Mouse (Mus musculus): ENCODE data around the gene Pld2.

Pld2 gene

DNA sequence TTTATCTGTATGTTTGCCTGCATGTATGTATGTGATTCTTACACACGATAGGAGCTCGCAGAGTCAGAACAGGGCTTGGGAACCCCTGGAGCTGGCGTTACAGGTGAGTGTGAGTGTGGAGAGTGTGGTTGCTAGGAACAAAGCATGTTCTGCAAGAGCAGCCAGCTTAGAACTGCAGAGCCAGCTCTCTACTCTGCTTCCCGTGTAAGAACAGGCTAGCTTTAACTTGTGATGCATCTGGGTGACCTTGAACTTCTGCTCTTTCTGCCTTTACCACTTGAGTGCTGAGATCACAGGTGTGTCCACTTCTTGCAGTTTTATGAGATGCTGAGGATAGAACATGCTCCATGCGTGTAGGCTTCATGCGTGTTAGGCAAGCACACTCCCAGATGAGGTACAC, 39.1 kb downstream of the Pld2 start:
- DNase-seq (ENCODE audit: low read depth), result peak; percentile 23

GRCm38 (mm10) chr11:70579710-70580357, 40.0 kb downstream of the Pld2 start:
- DNase-seq (ENCODE audit: low read depth), result peak; percentile 48

- DNase-seq (ENCODE audit: low read depth), result no peak
Observed at GRCm38 (mm10) chr11:70580358-70580720, 40.5 kb downstream of the Pld2 start.

DNA sequence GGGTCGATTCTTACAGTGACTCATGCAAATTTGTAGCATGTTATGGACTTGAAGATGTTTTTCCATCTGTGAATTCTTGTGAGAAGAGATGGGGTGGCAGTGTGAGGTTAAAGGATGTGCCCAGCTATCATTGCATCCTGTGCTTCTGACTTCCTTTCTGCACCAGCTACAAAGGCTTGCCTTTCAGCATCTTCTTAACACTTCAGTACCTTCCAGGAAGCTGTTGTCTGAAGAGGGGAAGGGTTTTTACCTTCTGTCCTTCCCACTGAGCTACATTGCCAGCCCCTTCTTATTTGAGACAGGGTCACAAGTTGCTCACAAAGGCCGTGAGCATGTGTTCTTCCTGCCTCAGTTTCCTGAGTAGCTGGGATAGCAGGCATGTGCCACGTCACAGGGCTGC, 41.1 kb downstream of the Pld2 start:
- peak; percentile 44 for DNase-seq (ENCODE audit: low read depth)

DNA sequence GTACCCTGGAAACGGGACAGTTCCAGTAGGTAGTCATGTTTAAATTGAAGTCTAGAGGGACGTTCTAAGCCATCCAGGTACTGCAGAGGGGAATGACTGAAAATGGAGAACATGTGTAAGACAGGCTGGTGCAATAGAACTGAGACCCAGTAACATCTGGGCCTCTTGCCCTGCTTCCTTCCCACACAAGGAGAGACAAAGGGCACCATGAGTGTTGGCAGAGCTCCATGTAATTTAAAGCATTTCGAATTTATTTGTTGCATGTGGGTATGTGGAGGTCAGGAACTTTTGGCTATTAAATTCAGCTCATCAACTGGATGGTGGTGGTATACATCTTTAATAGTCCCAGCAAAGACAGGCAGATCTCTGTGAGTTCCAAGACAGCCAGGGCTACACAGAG, 42.3 kb downstream of the Pld2 start:
- peak; percentile 21 for DNase-seq (ENCODE audit: low read depth)

DNA sequence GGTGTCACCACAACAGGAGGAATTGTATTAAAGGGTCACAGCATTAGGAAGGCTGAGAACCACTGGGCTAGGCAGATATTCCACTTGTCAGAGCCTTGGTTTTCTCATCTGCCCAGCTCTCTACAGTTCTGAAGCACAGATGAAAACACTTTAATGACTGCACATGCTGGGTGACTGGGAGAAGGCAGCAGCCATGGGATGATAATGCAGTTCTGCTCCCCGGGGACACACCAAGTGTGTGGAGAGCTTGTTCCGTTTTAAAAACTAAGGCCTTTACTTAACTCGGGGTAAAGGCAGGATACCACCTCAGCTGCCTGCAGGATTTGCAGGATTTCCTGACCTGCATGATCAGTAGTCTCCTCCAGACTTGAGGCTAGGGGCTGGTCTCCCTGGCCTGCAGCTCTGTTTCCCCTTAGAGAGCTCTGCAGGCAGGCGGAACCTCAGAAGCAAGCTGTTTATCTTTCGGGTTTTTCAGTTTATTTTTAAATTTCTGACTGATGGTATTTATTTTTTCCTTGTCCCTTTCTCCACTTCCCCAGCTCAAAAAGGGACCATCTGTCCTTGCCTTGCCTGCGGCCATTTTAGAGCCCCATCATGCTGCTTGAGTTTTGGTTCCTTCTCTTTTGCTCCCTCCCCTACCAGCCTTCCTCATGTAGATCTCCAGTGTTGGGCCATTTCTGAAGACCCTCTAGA, 43.3 kb downstream of the Pld2 start:
- DNase-seq (ENCODE audit: low read depth), result peak; percentile 76

GRCm38 (mm10) chr11:70583775-70584174, 43.9 kb downstream of the Pld2 start:
- DNase-seq (ENCODE audit: low read depth), result no peak

- DNase-seq (ENCODE audit: low read depth), result peak; percentile 74
Observed at GRCm38 (mm10) chr11:70585457-70585856, 45.6 kb downstream of the Pld2 start.

- no peak for DNase-seq (ENCODE audit: low read depth)
Observed at GRCm38 (mm10) chr11:70586261-70586660, 46.4 kb downstream of the Pld2 start.

DNA sequence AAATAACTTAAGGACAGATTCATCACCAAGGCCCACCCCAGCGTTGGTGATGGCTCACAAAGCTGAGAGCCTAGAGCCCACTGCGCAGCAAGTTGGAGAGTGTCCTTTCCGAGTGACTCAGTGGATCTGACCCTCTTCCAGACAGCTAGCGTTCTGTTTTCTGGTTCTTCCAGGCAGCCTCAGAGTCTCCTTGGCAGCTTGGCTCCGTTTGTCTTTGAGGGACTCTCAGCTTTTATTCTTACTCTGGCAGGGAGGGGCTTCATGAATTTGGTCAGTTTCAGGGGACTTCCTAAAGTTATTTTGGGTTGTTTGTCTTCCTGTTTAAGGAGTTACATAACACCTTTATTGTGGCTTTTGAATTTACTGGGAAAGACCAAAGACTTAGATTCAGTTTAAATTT, 47.1 kb downstream of the Pld2 start:
- DNase-seq (ENCODE audit: low read depth), result no peak

GRCm38 (mm10) chr11:70591733-70592132, 51.9 kb downstream of the Pld2 start:
- peak; percentile 51 for DNase-seq (ENCODE audit: low read depth)

DNA sequence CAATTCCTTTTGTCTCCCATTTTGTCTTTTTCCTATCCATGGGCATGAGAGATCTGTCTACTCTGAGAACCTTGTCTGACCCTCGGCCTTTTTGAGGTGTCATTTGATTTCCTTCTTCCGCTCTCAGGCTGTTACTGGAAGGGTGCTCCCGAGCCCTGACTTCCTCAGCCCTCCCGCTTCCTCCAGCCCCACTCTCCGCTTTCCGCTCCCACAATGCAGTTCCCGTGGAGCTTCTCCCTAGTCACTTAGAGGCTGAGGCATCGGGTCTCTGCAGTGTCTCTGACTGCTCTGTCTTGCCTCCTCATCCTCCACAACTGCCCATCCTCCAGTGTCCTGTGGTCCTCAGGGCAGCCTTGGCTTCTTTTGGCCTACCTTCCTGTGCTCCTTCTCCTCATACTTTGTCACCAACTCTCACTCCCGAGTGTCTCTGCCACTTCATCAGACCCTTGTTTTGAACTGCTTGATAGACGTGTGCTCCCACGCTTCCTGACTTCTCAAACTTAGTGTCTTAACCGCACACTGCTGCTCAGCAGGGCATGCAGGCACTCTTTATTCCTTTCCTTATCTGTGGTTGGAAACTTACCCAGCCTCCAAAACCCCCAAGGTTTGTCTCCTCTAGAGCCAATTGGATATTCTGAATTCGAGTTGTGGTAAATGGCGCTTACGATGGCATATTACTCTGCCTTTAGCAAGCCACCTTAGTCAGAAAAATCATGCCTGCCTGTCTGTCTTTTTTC, 54.6 kb downstream of the Pld2 start:
- DNase-seq (ENCODE audit: low read depth), result no peak

DNA sequence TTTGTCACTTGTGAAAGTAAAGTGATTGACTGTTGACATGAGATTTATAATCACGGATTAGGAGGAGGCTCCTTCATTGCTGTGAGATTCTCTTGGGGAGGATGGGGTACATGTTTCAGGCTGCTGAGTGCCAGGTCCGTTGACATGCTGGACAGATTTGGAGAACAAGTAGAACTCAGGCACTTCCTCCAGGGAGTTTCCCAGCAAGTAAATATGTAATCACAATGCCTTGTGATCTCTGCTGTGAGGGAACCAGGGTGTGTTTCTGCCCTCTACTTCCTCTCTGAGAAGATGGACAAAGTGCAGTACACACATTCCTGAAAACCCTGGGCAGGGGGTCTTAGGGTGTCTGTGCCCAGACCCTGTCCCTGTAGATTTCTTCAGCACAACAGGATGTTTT, 55.8 kb downstream of the Pld2 start:
- no peak for DNase-seq (ENCODE audit: low read depth)

DNA sequence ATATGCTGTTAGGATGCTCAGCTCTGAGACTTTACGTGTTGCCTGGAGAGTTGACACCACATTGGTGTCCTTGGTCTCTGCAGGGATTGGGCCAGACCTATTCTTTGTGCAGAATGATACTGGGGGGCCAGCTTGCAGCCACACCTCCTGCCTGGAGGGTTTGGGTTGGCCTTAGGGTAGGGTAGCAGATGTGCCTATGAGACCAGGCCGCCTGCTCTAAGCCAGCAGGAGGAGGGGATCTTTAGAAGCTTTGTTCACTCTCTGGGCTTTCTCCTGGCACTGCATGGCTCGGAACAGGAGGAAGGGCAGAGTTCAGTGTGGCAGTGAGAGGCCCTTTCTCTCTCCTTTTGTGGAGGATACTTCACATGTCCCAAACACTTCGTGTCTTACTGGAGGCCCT, 56.2 kb downstream of the Pld2 start:
- no peak for DNase-seq (ENCODE audit: low read depth)

GRCm38 (mm10) chr11:70597301-70597700, 57.4 kb downstream of the Pld2 start:
- DNase-seq (ENCODE audit: low read depth), result peak; percentile 21

DNA sequence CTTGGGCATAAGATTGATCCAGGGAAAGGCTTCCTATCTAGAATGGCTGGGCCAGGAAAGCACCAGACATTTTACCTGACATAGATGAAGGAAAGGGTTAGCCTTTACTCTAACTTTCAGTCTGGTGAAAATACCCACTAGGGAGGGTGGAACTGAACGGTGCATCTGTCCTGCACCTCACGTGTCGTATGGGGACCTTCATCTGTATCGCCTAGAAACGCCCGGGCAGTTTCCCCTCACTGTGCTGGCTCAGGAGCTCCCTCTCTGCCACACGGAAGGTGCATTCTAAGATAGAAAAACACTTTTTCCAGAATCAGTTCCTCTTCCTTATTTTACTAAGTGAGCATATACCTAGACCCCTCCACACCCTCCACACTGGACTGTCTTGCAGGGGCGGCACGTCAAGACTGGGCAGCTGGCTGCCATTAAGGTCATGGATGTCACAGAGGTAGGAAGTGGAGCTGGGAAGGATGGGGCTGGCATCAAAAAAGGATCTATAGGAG, 58.6 kb downstream of the Pld2 start:
- DNase-seq (ENCODE audit: low read depth), result no peak

- peak; percentile 78 for DNase-seq (ENCODE audit: low read depth)
Observed at GRCm38 (mm10) chr11:70605024-70605566, 65.2 kb downstream of the Pld2 start.

DNA sequence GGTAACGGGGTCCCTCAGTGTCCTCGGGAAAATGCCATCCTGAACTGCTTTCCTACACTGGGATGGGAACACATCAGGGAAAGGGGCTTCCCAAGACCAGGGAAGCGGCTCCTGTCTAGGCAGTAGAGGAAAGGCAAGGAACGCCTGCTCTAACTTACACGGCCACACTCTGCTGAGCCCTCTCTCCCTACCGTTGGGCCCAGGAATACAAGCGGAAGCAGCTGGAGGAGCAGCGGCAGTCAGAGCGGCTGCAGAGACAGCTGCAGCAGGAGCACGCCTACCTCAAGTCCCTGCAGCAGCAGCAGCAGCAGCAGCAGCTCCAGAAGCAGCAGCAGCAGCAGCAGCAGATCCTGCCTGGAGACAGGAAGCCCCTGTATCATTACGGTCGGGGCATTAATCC, 66.9 kb downstream of the Pld2 start:
- no peak for DNase-seq (ENCODE audit: low read depth)

DNA sequence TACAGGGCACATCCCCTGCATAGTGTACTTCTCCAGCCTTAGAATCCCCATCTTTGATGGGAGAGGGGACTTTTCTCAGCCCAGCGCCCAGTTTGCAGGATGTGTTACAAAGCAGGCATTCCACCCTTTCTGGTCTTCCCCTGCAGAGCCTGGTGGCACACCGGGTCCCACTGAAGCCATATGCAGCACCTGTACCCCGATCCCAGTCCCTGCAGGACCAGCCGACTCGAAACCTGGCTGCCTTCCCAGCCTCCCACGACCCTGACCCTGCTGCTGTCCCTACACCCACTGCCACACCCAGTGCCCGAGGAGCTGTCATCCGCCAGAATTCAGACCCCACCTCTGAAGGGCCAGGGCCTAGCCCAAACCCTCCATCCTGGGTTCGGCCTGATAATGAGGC, 67.7 kb downstream of the Pld2 start:
- DNase-seq (ENCODE audit: low read depth), result no peak
